Mouse (Mus musculus) cerebellum, adult 2 months (tissue): ENCODE data around the gene Rhbdf1.

Experiments
- CTCF ChIP-seq: fragments of 200-500 bp; IDR thresholded peaks from 2 replicates; pipeline ENCODE4 v1.5.1; 2011; ENCODE audit warnings: low read depth, mild to moderate bottlenecking, control low read depth, low read length, moderate library complexity, borderline replicate concordance; ENCODE audit not compliant: insufficient read depth
- POLR2A ChIP-seq: fragments of 200-500 bp; IDR thresholded peaks from 2 replicates; pipeline ENCODE4 v1.6.1; 2011; ENCODE audit warnings: low read length, control low read depth, borderline replicate concordance; ENCODE audit not compliant: insufficient read depth

- TF ChIP-seq CTCF (no peak), POLR2A (no peak)
These were observed 37.6 kb downstream of the Rhbdf1 start for GRCm38 (mm10) chr11:32184469-32184868.
